Mouse (Mus musculus) ES-Bruce4 (cell line): ENCODE results near the gene Impg2.

ENCODE experiments used
- CTCF ChIP-seq: IDR thresholded peaks from one replicate; pipeline ENCODE4 v1.8.1; 2011; ENCODE audit warnings: low read depth, low read length
- EP300 ChIP-seq: IDR thresholded peaks from 2 replicates; pipeline ENCODE4 v1.6.1; 2011; ENCODE audit warnings: low read depth, low read length; ENCODE audit not compliant: insufficient read depth

GRCm38 (mm10) chr16:56302996-56303395 is 98.9 kb downstream of the Impg2 start:
- TF ChIP-seq CTCF (no peak), EP300 (no peak)
